Mouse (Mus musculus) embryo, embryonic 9.5 days (tissue): Measurements from ENCODE around the gene Lacc1.
"Not testable (repeated sequence)": the region's sequence is repeated elsewhere in the genome, so short reads cannot be mapped to it uniquely, and the experiment has no call there.

ENCODE experiments used
- DNase-seq: peaks from one replicate; pipeline ENCODE4 v3.0.0-alpha.2; 2017; ENCODE audit errors: extremely low spot score

Gene Lacc1

GRCm38 (mm10) chr14:77036226-77037046, at the start of gene Lacc1, which contains the start of gene Ccdc122:
Lacc1 (minus strand) TSS chr14:77036904.
Ccdc122 (plus strand) TSS chr14:77036772.
- peak; percentile 86 for DNase-seq

GRCm38 (mm10) chr14:77081248-77081647, 44.5 kb upstream of the Lacc1 start:
- no peak for DNase-seq

- DNase-seq, result no peak
Measured at GRCm38 (mm10) chr14:77069361-77069760, 32.7 kb upstream of the Lacc1 start.

GRCm38 (mm10) chr14:77053288-77053687, 16.6 kb upstream of the Lacc1 start:
- no peak for DNase-seq

GRCm38 (mm10) chr14:77037832-77038425, 1.2 kb upstream of the Lacc1 start:
- DNase-seq, result no peak

GRCm38 (mm10) chr14:77037330-77037729, 626 bp upstream of the Lacc1 start:
- no peak for DNase-seq

GRCm38 (mm10) chr14:77034970-77035369, 1.7 kb downstream of the Lacc1 start:
- no peak for DNase-seq

GRCm38 (mm10) chr14:77034175-77034915, 2.4 kb downstream of the Lacc1 start:
- DNase-seq, result no peak

- DNase-seq, result no peak
Measured at GRCm38 (mm10) chr14:77033391-77033790, 3.3 kb downstream of the Lacc1 start.

GRCm38 (mm10) chr14:77032433-77032832, 4.3 kb downstream of the Lacc1 start:
- DNase-seq, result no peak

GRCm38 (mm10) chr14:77030808-77031207, 5.9 kb downstream of the Lacc1 start:
- no peak for DNase-seq

GRCm38 (mm10) chr14:77029319-77030054, 7.2 kb downstream of the Lacc1 start:
- DNase-seq, result no peak

GRCm38 (mm10) chr14:77024499-77024898, 12.2 kb downstream of the Lacc1 start:
- DNase-seq, result no peak

GRCm38 (mm10) chr14:77017211-77017610, 19.5 kb downstream of the Lacc1 start:
- no peak for DNase-seq

- not testable (repeated sequence) for DNase-seq
Measured at GRCm38 (mm10) chr14:77016783-77017182, 19.9 kb downstream of the Lacc1 start.

- DNase-seq, result peak; percentile 78
Measured at GRCm38 (mm10) chr14:77011804-77012203, 24.9 kb downstream of the Lacc1 start.

GRCm38 (mm10) chr14:77008238-77008637, 28.5 kb downstream of the Lacc1 start:
- DNase-seq, result peak; percentile 75

- no peak for DNase-seq
Measured at GRCm38 (mm10) chr14:77005566-77005965, 31.1 kb downstream of the Lacc1 start.

- DNase-seq, result peak; percentile 20
Measured at GRCm38 (mm10) chr14:77004740-77005139, 32.0 kb downstream of the Lacc1 start.

GRCm38 (mm10) chr14:76990351-76990750, 46.4 kb downstream of the Lacc1 start:
- not testable (repeated sequence) for DNase-seq

GRCm38 (mm10) chr14:76981781-76982180, 54.9 kb downstream of the Lacc1 start:
- no peak for DNase-seq

- DNase-seq, result no peak
Measured at GRCm38 (mm10) chr14:76981176-76981575, 55.5 kb downstream of the Lacc1 start.
